Mouse (Mus musculus): ENCODE results near the gene Ctsll3.

- TF ChIP-seq CTCF (IDR thresholded peaks at IDR 0.05; ENCODE audit: extremely low read depth, insufficient read length, insufficient replicate concordance, low read depth, low read length) (no peak), POLR2A (IDR thresholded peaks at IDR 0.05; ENCODE audit: low read depth, low read length) (no peak)
Observed at GRCm38 (mm10) chr13:60812768-60813167, 10.1 kb upstream of the Ctsll3 start.
